Mouse (Mus musculus) heart, adult 2 months (tissue): ENCODE results near the gene Aldh16a1.

Experiments
- CTCF ChIP-seq: fragments of 200-600 bp; IDR thresholded peaks from 2 replicates; pipeline ENCODE4 v1.8.1; 2022; ENCODE audit warnings: antibody characterized with exemption, mild to moderate bottlenecking, moderate library complexity
- EP300 ChIP-seq: fragments of 200-500 bp; IDR thresholded peaks from 2 replicates; pipeline ENCODE4 v1.6.1; 2011; ENCODE audit warnings: low read depth, low read length, control low read depth; ENCODE audit not compliant: insufficient read depth
- POLR2A ChIP-seq: fragments of 200-500 bp; IDR thresholded peaks from 2 replicates; pipeline ENCODE4 v1.6.1; 2011; ENCODE audit warnings: mild to moderate bottlenecking, low read depth, low read length, control low read depth; ENCODE audit not compliant: insufficient read depth

DNA sequence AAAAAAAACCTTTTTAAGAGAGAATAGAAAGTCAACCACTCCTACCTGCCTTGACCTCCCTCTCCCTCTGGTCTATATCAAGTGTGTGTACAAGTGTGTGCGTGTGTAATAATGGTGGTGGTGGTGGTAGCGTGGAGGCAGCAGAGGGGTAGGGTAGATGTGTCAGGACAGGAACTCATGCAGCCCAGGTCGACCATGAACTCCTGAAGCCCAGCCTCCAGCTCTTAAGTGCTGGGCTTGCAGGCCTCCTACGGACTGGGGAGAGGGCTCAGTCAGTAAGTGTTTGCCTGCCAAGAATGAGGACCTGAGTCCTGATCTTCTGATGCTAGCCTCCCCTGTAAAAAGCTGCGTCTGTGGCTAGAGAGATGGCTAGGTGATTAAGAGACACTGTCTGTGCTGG is 49.4 kb downstream of the Aldh16a1 start:
- TF ChIP-seq POLR2A = no peak
- TF ChIP-seq CTCF = no peak
- TF ChIP-seq EP300 = no peak
